Mouse (Mus musculus): ENCODE results near the gene Chst11. TPM values are rescaled to one million over a fixed set of nuclear protein-coding genes. Genes with fewer than 3 reads are reported as not detected.

Gene Chst11
- polyA plus RNA-seq, 1 experiment from 2014 or later, result 2.6 TPM

DNA sequence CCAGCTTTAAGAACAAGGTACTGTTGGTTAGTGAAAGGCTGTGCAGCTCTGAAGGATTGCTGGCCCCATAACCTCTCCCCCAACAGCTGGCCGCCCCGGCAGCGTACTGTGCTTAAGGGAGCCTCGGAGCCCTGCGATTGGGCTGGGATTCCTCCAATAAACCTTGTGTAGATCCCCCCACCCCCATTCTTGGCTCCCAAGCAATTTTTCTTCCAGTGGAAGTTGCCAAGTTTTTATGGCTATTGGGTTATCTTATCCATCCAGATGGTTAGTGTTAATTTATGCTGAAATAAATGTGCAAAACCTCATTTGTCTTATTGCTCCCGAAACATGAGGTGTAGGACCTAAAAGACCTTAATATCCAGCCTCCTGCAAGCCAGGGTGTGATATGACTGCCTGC is 166.1 kb downstream of the Chst11 start:
- WGBS, result 78% methylated on average over 6 of the region's 6 CpGs

DNA sequence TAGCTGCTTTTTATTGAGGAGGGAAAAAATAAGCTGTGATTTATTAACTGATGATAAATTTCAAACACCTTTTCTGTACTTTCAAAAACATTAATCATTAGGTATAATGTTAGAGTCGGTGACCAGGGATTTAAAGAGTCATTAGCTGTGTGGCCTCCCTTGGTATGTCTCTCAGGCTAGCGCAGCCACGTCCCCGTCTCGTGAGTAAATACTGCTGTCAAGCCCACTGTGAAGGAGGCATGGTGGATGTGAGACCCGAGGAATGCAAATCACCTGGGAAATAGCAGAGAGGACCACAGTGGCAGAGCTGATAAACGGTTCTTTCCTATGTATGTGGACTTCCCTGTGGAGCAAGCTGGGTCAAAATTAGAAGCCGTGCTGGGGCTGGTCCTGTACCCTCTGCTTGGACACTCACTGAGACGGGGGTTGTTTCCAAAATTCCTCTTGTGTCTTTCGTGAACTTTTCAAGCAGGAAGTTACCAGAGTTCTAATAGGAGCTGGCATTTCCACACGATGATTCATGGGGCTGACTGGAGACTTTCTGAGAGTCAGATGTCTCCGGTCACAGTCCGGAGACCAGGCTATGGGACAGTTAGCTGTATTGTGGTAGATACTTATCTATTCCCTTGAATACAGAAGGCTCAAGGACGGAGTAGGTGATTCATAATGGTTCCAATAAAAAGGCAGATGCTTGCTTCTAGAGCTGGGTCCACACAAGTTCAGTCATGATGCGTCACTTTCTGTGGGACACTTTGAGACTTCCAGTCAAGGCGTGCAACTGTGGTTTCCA is 166.8 kb downstream of the Chst11 start:
- no peak overlapping the region for H3K4me3 ChIP-seq
- WGBS, result 66% methylated on average over 16 of the region's 16 CpGs
- no peak overlapping the region for H3K9ac ChIP-seq
- no peak for ATAC-seq (ENCODE audit: insufficient number of reproducible peaks, insufficient read depth, low FRiP score, low TSS enrichment, low read depth)
- H3K36me3 ChIP-seq, result no peaks in the 10 kb centered on the region
- no peak overlapping the region for H3K27ac ChIP-seq
- peaks cover 28% of the 10 kb centered on the region for H3K4me1 ChIP-seq
- H3K4me2 ChIP-seq, result no peak overlapping the region
- no peaks in the 10 kb centered on the region for H3K27me3 ChIP-seq
- no peaks in the 10 kb centered on the region; the same call in 1 of the 2 replicates for H3K9me3 ChIP-seq

More for the DNA sequence above, 166.1 kb downstream of the Chst11 start:
- Histone ChIP-seq H3K27me3 (no peaks in the 10 kb centered on the region), H3K4me1 (peaks cover 29% of the 10 kb centered on the region), H3K4me3 (no peak overlapping the region), H3K27ac (no peak overlapping the region), H3K9ac (no peak overlapping the region), H3K4me2 (no peak overlapping the region), H3K9me3 (no peaks in the 10 kb centered on the region; the same call in 1 of the 2 replicates), H3K36me3 (no peaks in the 10 kb centered on the region)
- no peak for ATAC-seq (ENCODE audit: insufficient number of reproducible peaks, insufficient read depth, low FRiP score, low TSS enrichment, low read depth)

DNA sequence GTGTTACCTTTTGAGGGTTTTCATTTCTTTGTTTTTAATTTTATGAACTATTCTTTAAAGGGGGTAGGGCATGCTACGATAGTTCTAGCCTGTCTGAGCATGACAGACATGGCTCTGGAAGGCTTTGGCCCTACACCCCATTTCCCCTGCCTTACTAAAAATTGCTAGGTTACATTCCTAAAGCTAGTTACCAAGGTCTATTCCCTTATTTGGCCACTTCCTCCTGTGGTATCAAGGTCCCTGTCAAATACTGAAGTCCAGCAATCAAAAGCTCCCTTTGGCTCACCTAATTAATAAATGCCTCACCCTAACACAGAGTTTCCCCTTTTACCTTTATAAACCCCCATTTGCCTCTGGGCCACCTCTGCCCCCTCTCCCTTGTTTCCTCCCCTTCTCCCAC is 167.4 kb downstream of the Chst11 start:
- H3K27me3 ChIP-seq, result no peaks in the 10 kb centered on the region
- no peak for ATAC-seq (ENCODE audit: insufficient number of reproducible peaks, insufficient read depth, low FRiP score, low TSS enrichment, low read depth)
- WGBS, result 89% methylated on average over 1 of the region's 1 CpGs

DNA sequence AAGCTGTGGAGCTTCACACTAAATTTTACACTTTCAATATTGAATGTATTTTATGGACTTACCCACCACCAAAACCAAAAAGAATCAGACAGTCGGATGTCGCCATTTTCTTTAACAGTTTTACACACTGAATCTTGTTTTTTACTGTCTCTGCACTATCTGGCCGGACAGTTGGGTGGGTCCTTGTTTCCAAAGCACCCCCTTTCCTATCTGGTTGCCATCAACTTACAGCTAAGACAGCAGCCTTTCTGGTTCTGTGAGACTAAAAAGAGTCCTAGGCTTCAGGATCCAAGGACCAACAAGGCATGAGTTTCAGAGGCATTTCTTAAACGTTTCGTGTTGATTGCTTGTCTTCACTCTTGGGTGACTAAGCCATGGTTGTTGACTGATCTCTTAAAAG is 168.1 kb downstream of the Chst11 start:
- H3K27ac ChIP-seq, result no peak overlapping the region
- no peak for ATAC-seq (ENCODE audit: insufficient number of reproducible peaks, insufficient read depth, low FRiP score, low TSS enrichment, low read depth)
- no peak overlapping the region for H3K9ac ChIP-seq
- no peaks in the 10 kb centered on the region; the same call in 1 of the 2 replicates for H3K9me3 ChIP-seq
- H3K4me2 ChIP-seq, result no peak overlapping the region
- H3K27me3 ChIP-seq, result no peaks in the 10 kb centered on the region
- peaks cover 28% of the 10 kb centered on the region for H3K4me1 ChIP-seq
- 84% methylated on average over 5 of the region's 5 CpGs for WGBS
- H3K4me3 ChIP-seq, result no peak overlapping the region
- no peaks in the 10 kb centered on the region for H3K36me3 ChIP-seq

More for the DNA sequence above, 167.4 kb downstream of the Chst11 start:
- no peak overlapping the region for H3K4me2 ChIP-seq
- no peak overlapping the region for H3K9ac ChIP-seq
- no peaks in the 10 kb centered on the region; the same call in 1 of the 2 replicates for H3K9me3 ChIP-seq
- peaks cover 28% of the 10 kb centered on the region for H3K4me1 ChIP-seq
- H3K36me3 ChIP-seq, result no peaks in the 10 kb centered on the region
- no peak overlapping the region for H3K4me3 ChIP-seq
- H3K27ac ChIP-seq, result no peak overlapping the region

DNA sequence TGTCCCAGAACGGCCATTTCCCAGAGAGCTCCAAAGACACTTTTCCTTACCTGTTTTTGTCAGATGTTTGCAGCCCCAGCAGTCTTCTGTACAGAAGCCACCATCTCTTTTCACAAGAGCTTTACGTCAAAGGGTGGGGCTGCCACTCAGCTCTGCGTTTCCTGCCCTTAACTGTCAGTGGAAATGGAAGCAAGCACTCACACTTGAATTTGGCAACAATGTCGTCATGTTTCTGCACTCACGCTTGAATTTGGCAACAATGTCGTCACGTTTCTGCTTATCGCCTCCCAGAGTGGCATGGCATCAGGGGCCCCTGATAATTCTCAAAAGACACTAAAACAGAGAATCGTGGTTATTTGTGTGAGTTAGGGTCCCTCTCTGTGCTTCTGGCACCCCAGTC is 168.6 kb downstream of the Chst11 start:
- Histone ChIP-seq H3K4me1 (peaks cover 28% of the 10 kb centered on the region), H3K9me3 (no peaks in the 10 kb centered on the region; the same call in 1 of the 2 replicates), H3K4me2 (no peak overlapping the region), H3K4me3 (no peak overlapping the region), H3K9ac (no peak overlapping the region), H3K36me3 (no peaks in the 10 kb centered on the region), H3K27ac (no peak overlapping the region), H3K27me3 (no peaks in the 10 kb centered on the region)
- 86% methylated on average over 9 of the region's 9 CpGs for WGBS
- no peak for ATAC-seq (ENCODE audit: insufficient number of reproducible peaks, insufficient read depth, low FRiP score, low TSS enrichment, low read depth)

DNA sequence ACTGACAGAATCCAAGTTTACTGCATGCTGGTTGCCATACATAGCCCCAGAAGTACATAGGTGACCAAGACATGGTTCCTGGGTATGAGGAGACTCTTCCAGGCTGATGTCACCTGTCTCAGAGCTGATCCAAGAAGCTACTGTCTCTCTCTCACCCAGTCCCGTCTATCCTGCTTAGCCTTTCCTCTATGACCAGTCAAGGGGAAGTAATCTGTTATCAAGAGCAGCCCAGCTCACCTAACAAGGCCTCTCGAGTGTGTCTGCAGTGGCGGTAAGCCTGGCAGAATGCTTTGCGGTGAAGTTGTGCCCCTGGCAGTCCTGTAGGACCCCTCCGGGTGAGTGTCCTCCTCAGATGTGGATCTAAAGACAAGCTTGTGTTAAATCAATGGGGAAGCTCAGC is 172.0 kb downstream of the Chst11 start:
- ATAC-seq (ENCODE audit: insufficient number of reproducible peaks, insufficient read depth, low FRiP score, low TSS enrichment, low read depth), result no peak
- H3K4me3 ChIP-seq, result no peak overlapping the region
- H3K4me1 ChIP-seq, result peaks cover 22% of the 10 kb centered on the region
- no peaks in the 10 kb centered on the region for H3K27me3 ChIP-seq
- no peak overlapping the region for H3K27ac ChIP-seq
- no peaks in the 10 kb centered on the region; the same call in 1 of the 2 replicates for H3K9me3 ChIP-seq
- 74% methylated on average over 5 of the region's 5 CpGs for WGBS
- H3K36me3 ChIP-seq, result no peaks in the 10 kb centered on the region
- no peak overlapping the region for H3K9ac ChIP-seq
- no peak overlapping the region for H3K4me2 ChIP-seq

DNA sequence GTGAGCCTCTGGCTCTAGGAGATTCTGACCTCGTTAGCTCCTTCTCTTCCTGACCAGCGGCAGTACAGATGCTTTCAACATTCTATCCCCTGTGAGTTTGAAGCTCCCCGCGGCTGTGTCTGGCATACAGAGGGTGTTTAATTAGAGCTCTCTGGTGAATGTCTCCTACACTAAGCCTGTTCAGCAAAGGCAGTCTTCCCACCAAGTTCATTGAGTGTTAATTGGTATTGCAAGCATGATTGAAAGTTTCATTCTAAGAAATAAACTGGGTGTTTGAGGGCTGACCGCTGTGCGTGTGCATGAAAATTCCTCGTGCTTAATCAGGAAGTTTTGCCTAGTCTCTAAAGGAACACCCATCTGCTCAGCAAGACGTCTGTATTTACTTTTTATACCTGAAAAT is 173.0 kb downstream of the Chst11 start:
- no peaks in the 10 kb centered on the region for H3K36me3 ChIP-seq
- no peaks in the 10 kb centered on the region for H3K27me3 ChIP-seq
- no peak for ATAC-seq (ENCODE audit: insufficient number of reproducible peaks, insufficient read depth, low FRiP score, low TSS enrichment, low read depth)
- no peak overlapping the region for H3K27ac ChIP-seq
- peaks cover 33% of the 10 kb centered on the region for H3K4me1 ChIP-seq
- no peak overlapping the region for H3K4me2 ChIP-seq
- WGBS, result 57% methylated on average over 8 of the region's 8 CpGs
- H3K4me3 ChIP-seq, result no peak overlapping the region
- no peak overlapping the region for H3K9ac ChIP-seq
- no peaks in the 10 kb centered on the region; the same call in 1 of the 2 replicates for H3K9me3 ChIP-seq

DNA sequence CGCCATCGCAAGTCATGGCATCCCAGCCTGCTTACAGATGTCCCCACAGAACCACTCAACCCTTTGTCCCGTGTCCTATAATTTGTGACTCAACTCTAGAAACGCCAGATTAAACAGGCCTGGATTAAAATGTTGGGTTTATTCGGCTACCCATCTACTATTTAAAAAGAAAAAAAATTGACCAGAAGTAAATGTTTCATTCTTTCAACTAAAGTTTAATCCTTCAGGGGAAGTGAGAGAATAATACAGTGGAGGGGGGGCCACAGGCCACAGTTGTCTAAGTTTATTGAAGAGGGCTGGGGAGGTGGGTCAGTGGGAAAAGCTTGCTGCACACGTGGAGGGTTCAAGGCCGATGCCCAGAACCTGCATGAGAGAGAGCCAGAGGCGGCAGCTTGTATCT is 173.9 kb downstream of the Chst11 start:
- no peaks in the 10 kb centered on the region; the same call in 1 of the 2 replicates for H3K9me3 ChIP-seq
- H3K4me2 ChIP-seq, result no peak overlapping the region
- no peak for ATAC-seq (ENCODE audit: insufficient number of reproducible peaks, insufficient read depth, low FRiP score, low TSS enrichment, low read depth)
- H3K4me3 ChIP-seq, result no peak overlapping the region
- H3K4me1 ChIP-seq, result peaks cover 39% of the 10 kb centered on the region
- H3K9ac ChIP-seq, result no peak overlapping the region
- no peaks in the 10 kb centered on the region for H3K36me3 ChIP-seq
- H3K27ac ChIP-seq, result no peak overlapping the region
- WGBS, result 79% methylated on average over 8 of the region's 8 CpGs
- no peaks in the 10 kb centered on the region for H3K27me3 ChIP-seq

DNA sequence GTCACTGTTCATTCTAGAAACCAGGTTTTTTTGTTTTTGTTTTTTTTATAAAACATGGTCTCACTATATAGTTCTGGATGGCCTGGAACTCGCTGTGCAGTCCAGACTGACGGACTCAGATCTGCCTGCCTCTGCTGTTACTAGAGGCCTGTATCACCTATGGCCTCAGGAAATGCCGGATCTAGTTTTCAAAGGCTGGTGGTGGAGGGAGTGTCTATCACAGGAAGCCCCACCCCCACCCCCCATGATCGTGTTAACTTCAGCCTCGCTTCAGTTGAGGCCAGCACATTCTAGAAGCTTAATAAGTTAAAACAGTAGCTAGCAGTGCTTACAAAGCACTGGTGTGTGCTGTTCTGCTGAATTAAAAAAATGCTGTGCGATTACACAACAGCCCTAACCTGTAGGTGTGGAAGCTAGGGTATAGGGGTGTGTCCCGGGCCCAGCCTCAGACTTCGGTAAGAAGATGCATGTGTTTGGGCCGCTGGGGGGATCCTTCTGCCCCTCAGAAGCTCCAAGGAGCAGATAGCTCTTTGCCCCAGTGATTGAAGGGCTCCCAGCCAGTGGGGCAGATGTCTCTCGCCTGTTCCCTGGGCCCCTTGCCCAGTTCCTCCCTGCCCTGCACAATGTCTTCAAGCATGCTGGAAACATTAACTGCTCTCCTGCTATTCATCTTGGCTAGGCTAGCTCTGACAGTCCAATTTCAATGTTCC is 176.5 kb downstream of the Chst11 start:
- Histone ChIP-seq H3K4me3 (no peak overlapping the region), H3K27me3 (no peaks in the 10 kb centered on the region), H3K36me3 (no peaks in the 10 kb centered on the region), H3K4me2 (no peak overlapping the region), H3K4me1 (peaks cover 52% of the 10 kb centered on the region), H3K9ac (0 out of 2 replicates have a peak overlapping the region, but pooled peaks have one; percentile 7), H3K27ac (peak overlapping the region; percentile 64), H3K9me3 (no peaks in the 10 kb centered on the region)
- 0 out of 2 replicates have a peak, but pooled peaks have one; percentile 9 for ATAC-seq (ENCODE audit: insufficient number of reproducible peaks, insufficient read depth, low FRiP score, low TSS enrichment, low read depth)
- WGBS, result 40% methylated on average over 10 of the region's 10 CpGs

DNA sequence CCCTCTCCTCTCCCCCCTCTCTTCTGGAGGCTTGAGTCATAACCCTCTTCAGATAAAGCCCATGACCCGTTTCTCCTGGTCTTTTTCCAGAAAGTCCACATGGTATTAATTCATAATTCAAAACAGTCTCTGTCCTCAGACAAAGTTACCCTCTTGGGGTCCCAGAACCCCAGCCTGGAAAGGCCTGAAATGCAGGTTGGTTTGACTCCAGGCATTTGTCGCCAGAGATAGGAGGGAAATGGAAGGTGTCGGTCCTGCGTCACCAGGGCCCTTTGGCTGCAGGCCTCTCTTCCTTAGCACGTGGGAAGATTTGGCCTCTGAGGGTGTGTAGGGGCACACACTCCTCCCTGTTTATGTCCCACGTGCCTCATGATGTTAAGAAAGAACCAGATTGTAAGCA is 178.6 kb downstream of the Chst11 start:
- no peak for ATAC-seq (ENCODE audit: insufficient number of reproducible peaks, insufficient read depth, low FRiP score, low TSS enrichment, low read depth)
- H3K4me1 ChIP-seq, result peaks cover 61% of the 10 kb centered on the region

DNA sequence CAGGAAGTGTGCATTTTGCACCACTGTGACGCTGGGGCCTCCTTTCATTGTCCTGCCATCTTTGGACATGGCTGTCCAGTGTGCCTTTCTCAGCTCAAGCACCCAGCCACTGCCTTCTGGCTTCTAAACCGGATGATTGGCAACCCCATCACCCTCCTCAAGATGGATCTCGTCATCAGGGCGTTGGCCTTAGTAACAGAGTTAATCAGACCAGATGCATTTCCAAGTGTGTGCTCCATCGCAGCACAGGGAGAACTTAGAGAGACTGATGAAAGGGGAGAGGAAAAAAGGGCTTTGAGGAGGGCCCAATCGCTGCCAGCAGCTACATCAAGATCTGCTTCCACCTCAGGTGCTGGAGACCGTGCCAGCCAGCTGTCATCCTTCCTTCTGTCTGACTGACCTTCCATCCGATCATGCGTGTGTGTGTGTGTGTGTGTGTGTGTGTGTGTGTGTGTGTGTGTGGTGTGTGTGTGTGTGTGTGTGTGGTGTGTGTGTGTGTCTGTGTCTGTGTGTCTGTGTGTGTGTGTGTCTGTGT is 179.7 kb downstream of the Chst11 start:
- Histone ChIP-seq H3K4me3 (no peak overlapping the region), H3K27me3 (no peaks in the 10 kb centered on the region), H3K4me1 (peaks cover 61% of the 10 kb centered on the region), H3K36me3 (no peaks in the 10 kb centered on the region), H3K27ac (no peak overlapping the region), H3K9ac (no peak overlapping the region), H3K9me3 (no peaks in the 10 kb centered on the region), H3K4me2 (no peak overlapping the region)
- WGBS, result 74% methylated on average over 9 of the region's 9 CpGs
- no peak for ATAC-seq (ENCODE audit: insufficient number of reproducible peaks, insufficient read depth, low FRiP score, low TSS enrichment, low read depth)

More for the DNA sequence above, 178.6 kb downstream of the Chst11 start:
- Histone ChIP-seq H3K27ac (peak overlapping the region; percentile 29; the same call in 1 of the 2 replicates), H3K36me3 (no peaks in the 10 kb centered on the region), H3K4me3 (no peak overlapping the region), H3K27me3 (no peaks in the 10 kb centered on the region), H3K4me2 (no peak overlapping the region), H3K9me3 (no peaks in the 10 kb centered on the region), H3K9ac (no peak overlapping the region)
- WGBS, result 34% methylated on average over 6 of the region's 6 CpGs

Data from embryonic facial prominence, embryonic 13.5 days (tissue).